Mouse (Mus musculus) CH12F3 (cell line): ENCODE results near the gene Foxa1.

Source experiments
- in situ Hi-C: fragments of 300-500 bp; cut with MboI; formaldehyde crosslinking; loops from 2 replicates; pipeline ENCODE4 v1.14.3; 2020; ENCODE audit warnings: low sequenced_read_pairs

Gene Foxa1

GRCm38 (mm10) chr12:57541931-57542745, 4.6 kb downstream of the Foxa1 start:
- in situ Hi-C loops: no loop called here

- in situ Hi-C loops: no loop called here
These were observed 5.6 kb downstream of the Foxa1 start for GRCm38 (mm10) chr12:57541118-57541517.

GRCm38 (mm10) chr12:57539551-57539985, 7.1 kb downstream of the Foxa1 start:
- in situ Hi-C loops: no loop called here

GRCm38 (mm10) chr12:57538588-57539550, 7.8 kb downstream of the Foxa1 start:
- in situ Hi-C loops: no loop called here

- in situ Hi-C loops: no loop called here
These were observed 8.7 kb downstream of the Foxa1 start for GRCm38 (mm10) chr12:57537791-57538587.

GRCm38 (mm10) chr12:57536909-57537670, 9.6 kb downstream of the Foxa1 start:
- in situ Hi-C loops: no loop called here

GRCm38 (mm10) chr12:57536056-57536908, 10.4 kb downstream of the Foxa1 start:
- in situ Hi-C loops: no loop called here

- in situ Hi-C loops: no loop called here
These were observed 11.7 kb downstream of the Foxa1 start for GRCm38 (mm10) chr12:57534879-57535611.

GRCm38 (mm10) chr12:57534517-57534878, 12.2 kb downstream of the Foxa1 start:
- in situ Hi-C loops: no loop called here

- in situ Hi-C loops: no loop called here
These were observed 16.2 kb downstream of the Foxa1 start for GRCm38 (mm10) chr12:57530474-57530873.

GRCm38 (mm10) chr12:57528335-57528734, 18.4 kb downstream of the Foxa1 start:
- in situ Hi-C loops: no loop called here

- in situ Hi-C loops: no loop called here
These were observed 30.9 kb downstream of the Foxa1 start for GRCm38 (mm10) chr12:57515702-57516377.

GRCm38 (mm10) chr12:57514552-57514951, 32.2 kb downstream of the Foxa1 start:
- in situ Hi-C loops: no loop called here

GRCm38 (mm10) chr12:57511560-57511959, 35.2 kb downstream of the Foxa1 start:
- in situ Hi-C loops: no loop called here

- in situ Hi-C loops: no loop called here
These were observed 35.6 kb downstream of the Foxa1 start for GRCm38 (mm10) chr12:57511127-57511526.

GRCm38 (mm10) chr12:57509726-57510125, 37.0 kb downstream of the Foxa1 start:
- in situ Hi-C loops: no loop called here

GRCm38 (mm10) chr12:57508938-57509337, 37.8 kb downstream of the Foxa1 start:
- in situ Hi-C loops: no loop called here

GRCm38 (mm10) chr12:57505329-57505728, 41.4 kb downstream of the Foxa1 start:
- in situ Hi-C loops: no loop called here
